ENCODE assay signal across 10 mouse cellular contexts in the genomic region with DNA sequence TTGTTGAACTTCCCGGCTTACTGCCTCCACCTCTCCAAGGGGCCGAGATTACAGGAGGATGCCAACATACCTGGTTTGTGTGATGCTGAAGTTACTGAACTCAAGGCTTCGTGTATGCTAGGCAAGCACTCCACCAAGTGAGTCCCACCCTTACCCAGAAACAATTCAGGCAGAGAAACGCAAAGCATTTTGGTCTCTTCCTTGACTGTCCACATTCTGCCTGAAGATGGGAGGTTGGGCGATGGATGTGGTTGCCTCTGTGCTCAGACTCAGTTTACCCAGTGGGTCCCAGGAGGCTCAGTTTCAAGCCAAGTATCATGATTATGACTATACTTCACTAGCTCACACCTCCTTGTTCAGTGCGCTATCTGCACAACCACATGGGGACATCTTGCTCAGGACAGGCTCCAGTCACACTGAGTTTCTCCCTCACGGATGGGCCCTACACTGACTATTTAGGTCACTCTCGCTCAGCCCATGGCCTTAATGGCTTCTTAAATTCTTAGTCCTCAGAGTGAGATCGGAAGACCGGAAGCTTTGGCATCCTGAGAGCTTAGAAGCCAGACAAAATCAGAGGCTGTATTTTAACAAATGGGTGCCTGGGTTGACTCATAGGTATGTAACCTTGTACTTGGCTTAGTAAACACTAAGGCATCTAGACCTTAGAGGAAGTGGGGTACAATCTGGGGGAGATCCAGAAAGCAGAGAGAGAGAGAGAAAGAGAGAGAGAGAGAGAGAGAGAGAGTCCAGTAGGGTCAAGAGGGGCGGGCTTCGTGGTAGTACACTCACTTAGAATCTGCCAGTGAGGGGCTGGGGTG.
DNase-seq lines count a peak whose midpoint lies in the region; ATAC-seq and TF ChIP-seq lines count a peak whose summit lies in the region.
"Had no signal": no experiment of that assay in that cellular context is flagged by ENCODE, and none has a peak within 500 bp of the region (broad histone marks: within the 10 kb centered on the region; RNA-seq: fewer than 3 reads in every experiment).

No protein-coding gene starts in this region.

- H3K9me3 ChIP-seq in erythroblast, embryonic 14.5 days (ENCODE audit: control insufficient read depth, low read length), result peaks cover 7% of the 10 kb centered on the region
- H3K9me3 ChIP-seq: embryonic facial prominence, embryonic 15.5 days had no signal

- peak overlapping the region; percentile 9; the same call in 1 of the 2 replicates for H3K27ac ChIP-seq in gastrocnemius, adult 2 months
- H3K27ac ChIP-seq: embryonic facial prominence, embryonic 15.5 days had no signal

- DNase-seq in gastrocnemius, adult 2 months, result no peak
- no peak for DNase-seq in gastrocnemius, postnatal 14 days
- DNase-seq in spleen, adult 12 weeks (ENCODE audit: low spot score), result peak; percentile 57
- no peak for DNase-seq in spleen, adult 18-20 months
- DNase-seq in frontal cortex, postnatal 25 days (ENCODE audit: low spot score in 2 of 2), result no peak
- no peak for DNase-seq in frontal cortex, postnatal 14 days (ENCODE audit: low spot score in 2 of 2)
- DNase-seq: thymus, postnatal 14 days had no signal

- no peak for ATAC-seq in CD4-positive, CD25-positive, alpha-beta regulatory T cell, adult 4 months

- no peak overlapping the region for H3K4me3 ChIP-seq in gastrocnemius, adult 2 months
- H3K4me3 ChIP-seq in erythroblast, embryonic 14.5 days (replicated peaks), result peak overlapping the region; percentile 28
- H3K4me3 ChIP-seq: embryonic facial prominence, embryonic 15.5 days had no signal

- intact Hi-C loops in gastrocnemius, adult 2 months (cut with DNase I), result no loop called here
- intact Hi-C loops in gastrocnemius, postnatal 14 days (cut with DNase I; ENCODE audit: low total_unique reads), result no loop called here

- no peaks in the 10 kb centered on the region for H3K27me3 ChIP-seq in erythroblast, embryonic 14.5 days (ENCODE audit: control insufficient read depth)
- H3K27me3 ChIP-seq: embryonic facial prominence, embryonic 15.5 days had no signal

- H3K4me1 ChIP-seq in erythroblast, embryonic 14.5 days (ENCODE audit: control insufficient read depth), result peaks cover 39% of the 10 kb centered on the region
- H3K4me1 ChIP-seq: embryonic facial prominence, embryonic 15.5 days had no signal

- TF ChIP-seq CTCF in gastrocnemius, adult 2 months (IDR thresholded peaks at IDR 0.05), result no peak

- no peaks in the 10 kb centered on the region for H3K36me3 ChIP-seq in erythroblast, embryonic 14.5 days (ENCODE audit: control insufficient read depth)
- H3K36me3 ChIP-seq: embryonic facial prominence, embryonic 15.5 days had no signal
